Mouse (Mus musculus) neural tube, embryonic 14.5 days (tissue): ENCODE data around the gene Ndst2. TPM values are rescaled to one million over a fixed set of nuclear protein-coding genes. Genes with fewer than 3 reads are reported as not detected.

Experiments used
- ATAC-seq: fragments of 200-750 bp; cut with Nextera tagmentation; 2 replicates; pipeline ENCODE4 v1.8.0; 2017; ENCODE audit warnings: low read depth, mild to moderate bottlenecking, moderate TSS enrichment, moderate library complexity
- H3K27ac ChIP-seq: fragments of 300-500 bp; sonication (generic); 2 replicates; pipeline ENCODE4 v1.5.1; 2014; ENCODE audit warnings: low read depth, mild to moderate bottlenecking, control low read depth, low read length, moderate library complexity, mixed read lengths
- H3K27me3 ChIP-seq: fragments of 300-500 bp; sonication (generic); 2 replicates; pipeline ENCODE4 v1.6.1; 2014; ENCODE audit warnings: low read length; ENCODE audit not compliant: control insufficient read depth, insufficient read depth
- H3K36me3 ChIP-seq: fragments of 300-500 bp; sonication (generic); 2 replicates; pipeline ENCODE4 v1.6.1; 2014; ENCODE audit warnings: low read length, mixed read lengths; ENCODE audit not compliant: control insufficient read depth, insufficient read depth
- H3K4me1 ChIP-seq: fragments of 300-500 bp; sonication (generic); 2 replicates; pipeline ENCODE4 v1.6.1; 2014; ENCODE audit warnings: low read length; ENCODE audit not compliant: control insufficient read depth, insufficient read depth
- H3K4me2 ChIP-seq: fragments of 300-500 bp; sonication (generic); 2 replicates; pipeline ENCODE4 v1.6.1; 2014; ENCODE audit warnings: mild to moderate bottlenecking, low read depth, low read length, control low read depth
- H3K4me3 ChIP-seq: fragments of 300-500 bp; sonication (generic); 2 replicates; pipeline ENCODE4 v1.5.1; 2014; ENCODE audit warnings: low read depth, low read length, control low read depth, mixed read lengths
- H3K9ac ChIP-seq: fragments of 300-500 bp; sonication (generic); replicated peaks from 2 replicates; pipeline ENCODE4 v1.6.1; 2014; ENCODE audit warnings: low read depth, mild to moderate bottlenecking, control low read depth, low read length, mixed read lengths
- H3K9me3 ChIP-seq: fragments of 300-500 bp; sonication (generic); 2 replicates; pipeline ENCODE4 v1.6.1; 2016; ENCODE audit warnings: low read length; ENCODE audit not compliant: control insufficient read depth
- WGBS: fragments of 180-500 bp; shearing (Covaris S2); extraction: QIAGEN DNeasy Blood & Tissue Kit; methylation state at CpG from one replicate; pipeline ENCODE4 v1.1.7; 2014; 5-methylcytosine and 5-hydroxymethylcytosine counted together
- polyA plus RNA-seq: library from polyadenylated mRNA; unstranded; fragments of >200 nt; fragmentation: Nextera tagmentation; extraction: Ambion mirVana; gene quantifications from 2 replicates; pipeline ENCODE4 v1.2.1, GENCODE M21; 2014

Gene Ndst2
- polyA plus RNA-seq, 1 experiment from 2014 or later: 17.7 TPM

GRCm38 (mm10) chr14:20768581-20768980 is 34.2 kb upstream of the Ndst2 start:
- no peaks in the 10 kb centered on the region for H3K9me3 ChIP-seq
- H3K9ac ChIP-seq: no peak overlapping the region
- H3K4me1 ChIP-seq: no peaks in the 10 kb centered on the region
- H3K4me2 ChIP-seq: no peak overlapping the region
- no peak overlapping the region for H3K4me3 ChIP-seq
- no peak overlapping the region for H3K27ac ChIP-seq
- no peaks in the 10 kb centered on the region for H3K27me3 ChIP-seq
- 80% methylated on average over 5 of the region's 5 CpGs for WGBS
- peaks cover 31% of the 10 kb centered on the region for H3K36me3 ChIP-seq
- no peak for ATAC-seq

GRCm38 (mm10) chr14:20767936-20768335 is 33.6 kb upstream of the Ndst2 start:
- 96% methylated on average over 7 of the region's 7 CpGs for WGBS
- Histone ChIP-seq H3K36me3 (peaks cover 37% of the 10 kb centered on the region), H3K9ac (no peak overlapping the region), H3K4me3 (no peak overlapping the region), H3K9me3 (no peaks in the 10 kb centered on the region), H3K4me1 (no peaks in the 10 kb centered on the region), H3K27me3 (no peaks in the 10 kb centered on the region), H3K27ac (no peak overlapping the region), H3K4me2 (no peak overlapping the region)
- no peak for ATAC-seq

- H3K9me3 ChIP-seq: no peaks in the 10 kb centered on the region
- peaks cover 44% of the 10 kb centered on the region for H3K36me3 ChIP-seq
- H3K27ac ChIP-seq: no peak overlapping the region
- no peak overlapping the region for H3K9ac ChIP-seq
- no peak overlapping the region for H3K4me3 ChIP-seq
- H3K4me2 ChIP-seq: no peak overlapping the region
- no peaks in the 10 kb centered on the region for H3K27me3 ChIP-seq
- peak; percentile 80; the same call in 1 of the 2 replicates for ATAC-seq
- 26% methylated on average over 12 of the region's 12 CpGs for WGBS
- no peaks in the 10 kb centered on the region for H3K4me1 ChIP-seq
Observed at GRCm38 (mm10) chr14:20765642-20766258, 31.4 kb upstream of the Ndst2 start.

GRCm38 (mm10) chr14:20764942-20765341 is 30.6 kb upstream of the Ndst2 start:
- Histone ChIP-seq H3K4me2 (no peak overlapping the region), H3K9me3 (no peaks in the 10 kb centered on the region), H3K36me3 (peaks cover 52% of the 10 kb centered on the region), H3K9ac (no peak overlapping the region), H3K27me3 (no peaks in the 10 kb centered on the region), H3K27ac (no peak overlapping the region), H3K4me3 (no peak overlapping the region), H3K4me1 (no peaks in the 10 kb centered on the region)
- WGBS: 91% methylated on average over 5 of the region's 5 CpGs
- ATAC-seq: no peak

GRCm38 (mm10) chr14:20758768-20759435 is 24.5 kb upstream of the Ndst2 start:
- Histone ChIP-seq H3K4me2 (no peak overlapping the region), H3K9me3 (no peaks in the 10 kb centered on the region), H3K36me3 (peaks cover 61% of the 10 kb centered on the region), H3K27ac (no peak overlapping the region), H3K4me3 (no peak overlapping the region), H3K9ac (no peak overlapping the region), H3K4me1 (no peaks in the 10 kb centered on the region), H3K27me3 (no peaks in the 10 kb centered on the region)
- WGBS: 86% methylated on average over 8 of the region's 8 CpGs
- ATAC-seq: no peak

GRCm38 (mm10) chr14:20757370-20757907 is 23.1 kb upstream of the Ndst2 start:
- 92% methylated on average over 22 of the region's 22 CpGs for WGBS
- H3K4me3 ChIP-seq: no peak overlapping the region
- no peak overlapping the region for H3K4me2 ChIP-seq
- no peak overlapping the region for H3K27ac ChIP-seq
- no peak for ATAC-seq
- H3K4me1 ChIP-seq: no peaks in the 10 kb centered on the region
- no peaks in the 10 kb centered on the region for H3K9me3 ChIP-seq
- H3K36me3 ChIP-seq: peaks cover 47% of the 10 kb centered on the region
- no peak overlapping the region for H3K9ac ChIP-seq
- H3K27me3 ChIP-seq: no peaks in the 10 kb centered on the region

GRCm38 (mm10) chr14:20753792-20754191 is 19.4 kb upstream of the Ndst2 start:
- Histone ChIP-seq H3K9ac (no peak overlapping the region), H3K4me2 (no peak overlapping the region), H3K4me1 (no peaks in the 10 kb centered on the region), H3K36me3 (peaks cover 26% of the 10 kb centered on the region), H3K9me3 (no peaks in the 10 kb centered on the region), H3K27ac (no peak overlapping the region), H3K27me3 (no peaks in the 10 kb centered on the region), H3K4me3 (no peak overlapping the region)
- ATAC-seq: no peak
- WGBS: 83% methylated on average over 3 of the region's 3 CpGs

- no peaks in the 10 kb centered on the region for H3K9me3 ChIP-seq
- H3K4me1 ChIP-seq: no peaks in the 10 kb centered on the region
- ATAC-seq: no peak
- no peak overlapping the region for H3K9ac ChIP-seq
- H3K27me3 ChIP-seq: no peaks in the 10 kb centered on the region
- no peak overlapping the region for H3K4me2 ChIP-seq
- 83% methylated on average over 5 of the region's 5 CpGs for WGBS
- H3K36me3 ChIP-seq: peaks cover 11% of the 10 kb centered on the region; the same call in 1 of the 2 replicates
- H3K4me3 ChIP-seq: no peak overlapping the region
- H3K27ac ChIP-seq: no peak overlapping the region
Observed at GRCm38 (mm10) chr14:20750503-20750902, 16.1 kb upstream of the Ndst2 start.

GRCm38 (mm10) chr14:20749494-20750051 is 15.2 kb upstream of the Ndst2 start:
- Histone ChIP-seq H3K27me3 (no peaks in the 10 kb centered on the region), H3K36me3 (peaks cover 9% of the 10 kb centered on the region; the same call in 1 of the 2 replicates), H3K9ac (no peak overlapping the region), H3K27ac (no peak overlapping the region), H3K4me2 (no peak overlapping the region), H3K4me1 (no peaks in the 10 kb centered on the region), H3K4me3 (no peak overlapping the region), H3K9me3 (no peaks in the 10 kb centered on the region)
- 91% methylated on average over 4 of the region's 4 CpGs for WGBS
- ATAC-seq: no peak
